Mouse (Mus musculus) myocyte (in vitro differentiated cells): Measurements from ENCODE around the gene Nmb. TPM values are rescaled to one million over a fixed set of nuclear protein-coding genes. Genes with fewer than 3 reads are reported as not detected.
"Not testable (repeated sequence)": the region's sequence is repeated elsewhere in the genome, so short reads cannot be mapped to it uniquely, and the experiment has no call there.

Experiments used
- H3K27me3 ChIP-seq: one replicate; pipeline ENCODE4 v1.6.1; 2011; ENCODE audit not compliant: control insufficient read depth, insufficient read depth, insufficient read length
- H3K36me3 ChIP-seq: one replicate; pipeline ENCODE4 v1.6.1; 2011; ENCODE audit not compliant: control insufficient read depth, insufficient read depth
- H3K4me2 ChIP-seq: one replicate; pipeline ENCODE4 v1.6.1; 2011; ENCODE audit warnings: low read depth, control low read depth
- H3K4me3 ChIP-seq: one replicate; pipeline ENCODE4 v1.5.1; 2011; ENCODE audit warnings: mild to moderate bottlenecking, control low read depth, moderate library complexity
- H3K79me2 ChIP-seq: one replicate; pipeline ENCODE4 v1.6.1; 2011; ENCODE audit not compliant: control insufficient read depth, insufficient read depth
- H3ac ChIP-seq: one replicate; pipeline ENCODE4 v1.6.1; 2011; ENCODE audit not compliant: control insufficient read depth, insufficient read length
- CEBPB ChIP-seq: IDR thresholded peaks from 2 replicates; pipeline ENCODE4 v1.6.1; 2011; ENCODE audit warnings: mild to moderate bottlenecking, moderate library complexity; ENCODE audit not compliant: poor library complexity, insufficient read depth, severe bottlenecking
- E2F4 ChIP-seq: IDR thresholded peaks from one replicate; pipeline ENCODE4 v1.6.1; 2011; ENCODE audit warnings: mild to moderate bottlenecking, control low read depth, moderate library complexity; ENCODE audit not compliant: insufficient read depth
- MAX ChIP-seq: IDR thresholded peaks from one replicate; pipeline ENCODE4 v1.6.1; 2011; ENCODE audit warnings: low read depth, mild to moderate bottlenecking, control low read depth
- MYOD1 ChIP-seq, 3 experiments: IDR thresholded peaks; one replicate each; pipeline ENCODE4 v1.6.1; 2011; ENCODE audit warnings: control low read depth in 2 of 3, low read depth in 2 of 3, mild to moderate bottlenecking in 2 of 3, moderate library complexity in 1 of 3; ENCODE audit not compliant: insufficient read length in 2 of 3, control insufficient read depth in 1 of 3
- MYOG ChIP-seq, 3 experiments: IDR thresholded peaks; one replicate each; pipeline ENCODE4 v1.6.1; 2011; ENCODE audit warnings: control low read depth in 2 of 3, low read depth in 2 of 3, mild to moderate bottlenecking in 2 of 3; ENCODE audit not compliant: insufficient read length in 2 of 3, control insufficient read depth in 1 of 3, insufficient read depth in 1 of 3
- POLR2A ChIP-seq: IDR thresholded peaks from one replicate; pipeline ENCODE4 v1.6.1; 2011; ENCODE audit warnings: low read depth, mild to moderate bottlenecking, control low read depth, moderate library complexity; ENCODE audit not compliant: insufficient read length
- POLR2AphosphoS2 ChIP-seq: IDR thresholded peaks from one replicate; pipeline ENCODE4 v1.6.1; 2011; ENCODE audit warnings: low read depth, control low read depth; ENCODE audit not compliant: insufficient read length
- REST ChIP-seq: IDR thresholded peaks from one replicate; pipeline ENCODE4 v1.6.1; 2011; ENCODE audit warnings: mild to moderate bottlenecking, control low read depth, moderate library complexity; ENCODE audit not compliant: insufficient read depth, insufficient read length
- SRF ChIP-seq: IDR thresholded peaks from one replicate; pipeline ENCODE4 v1.6.1; 2011; ENCODE audit warnings: low read depth; ENCODE audit not compliant: control insufficient read depth, insufficient read length
- TCF12 ChIP-seq: IDR thresholded peaks from one replicate; pipeline ENCODE4 v1.6.1; 2011; ENCODE audit warnings: mild to moderate bottlenecking, control low read depth; ENCODE audit not compliant: poor library complexity, insufficient read depth, severe bottlenecking
- TCF3 ChIP-seq: IDR thresholded peaks from one replicate; pipeline ENCODE4 v1.6.1; 2011; ENCODE audit warnings: low read depth, control low read depth; ENCODE audit not compliant: insufficient read length
- USF1 ChIP-seq: IDR thresholded peaks from one replicate; pipeline ENCODE4 v1.6.1; 2011; ENCODE audit warnings: low read depth, mild to moderate bottlenecking, control low read depth, moderate library complexity
- polyA plus RNA-seq: library from polyadenylated mRNA; unstranded; fragments of >200 nt; fragmentation: generic; extraction: Trizol; gene quantifications from one replicate; pipeline ENCODE4 v1.2.1, GENCODE M21; 2012; ENCODE audit warnings: missing spikeins

Gene Nmb
- polyA plus RNA-seq, 1 experiment, result 0.98 TPM

DNA sequence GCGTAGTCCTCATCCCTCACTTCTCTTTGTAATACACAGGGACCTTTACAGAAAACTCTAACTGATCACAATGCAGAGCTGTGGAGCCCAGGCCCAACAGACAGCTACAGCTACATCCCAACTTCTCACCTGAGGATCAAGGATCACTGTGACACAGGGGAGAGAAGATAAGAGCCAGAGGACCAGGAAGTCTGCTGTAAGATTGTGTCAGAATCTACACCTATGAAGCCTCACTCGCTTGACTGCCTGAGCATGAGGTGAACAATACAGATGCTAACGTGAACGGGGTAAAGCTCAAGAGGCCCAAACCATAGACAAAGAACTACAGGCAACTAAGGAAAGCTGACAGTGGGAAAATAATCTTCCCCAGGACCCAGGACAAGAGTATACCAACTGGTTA lies 34.9 kb upstream of the Nmb start:
- Histone ChIP-seq H3K4me2 (no peak overlapping the region), H3K27me3 (no peaks in the 10 kb centered on the region), H3ac (no peak overlapping the region), H3K79me2 (peaks cover 77% of the 10 kb centered on the region), H3K36me3 (peaks cover 3% of the 10 kb centered on the region), H3K4me3 (no peak overlapping the region)
- TF ChIP-seq POLR2AphosphoS2 (no peak), CEBPB (no peak), E2F4 (no peak), USF1 (no peak), REST (no peak), TCF3 (no peak), MYOG (IDR thresholded peaks at IDR 0.05; ENCODE audit: control insufficient read depth in 1 of 3, insufficient read depth in 1 of 3, insufficient read length in 2 of 3, low read depth in 2 of 3) (no peak), TCF12 (no peak)

DNA sequence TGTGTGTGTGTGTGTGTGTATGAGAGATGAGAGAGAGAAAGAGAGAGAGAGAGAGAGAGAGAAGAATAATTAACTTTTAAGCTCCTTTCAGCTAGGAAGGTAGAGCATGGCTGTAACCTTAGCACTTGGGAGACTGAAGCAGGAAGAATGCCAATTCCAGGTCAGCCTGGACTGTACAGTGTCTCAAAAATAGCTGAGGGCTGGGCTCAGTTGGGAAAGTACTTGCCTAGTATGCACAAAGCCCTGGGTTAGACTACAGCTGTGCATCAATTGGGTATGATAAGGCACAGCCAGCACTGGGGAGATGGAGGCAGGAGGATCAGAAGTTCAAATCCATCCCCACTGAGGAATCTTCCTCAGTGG lies 32.4 kb upstream of the Nmb start:
- not testable (repeated sequence) for H3ac ChIP-seq, H3K27me3 ChIP-seq, H3K4me2 ChIP-seq, H3K4me3 ChIP-seq
- Histone ChIP-seq H3K79me2 (peaks cover 53% of the 10 kb centered on the region), H3K36me3 (peaks cover 22% of the 10 kb centered on the region)

- H3K4me3 ChIP-seq, H3K27me3 ChIP-seq, H3ac ChIP-seq, H3K4me2 ChIP-seq: not testable (repeated sequence)
- Histone ChIP-seq H3K36me3 (peaks cover 22% of the 10 kb centered on the region), H3K79me2 (peaks cover 47% of the 10 kb centered on the region)
Measured at GRCm38 (mm10) chr7:80936617-80937303, 31.9 kb upstream of the Nmb start.

GRCm38 (mm10) chr7:80935834-80936233 lies 31.0 kb upstream of the Nmb start:
- Histone ChIP-seq H3K4me2 (no peak overlapping the region), H3K79me2 (peaks cover 43% of the 10 kb centered on the region), H3K4me3 (no peak overlapping the region), H3ac (no peak overlapping the region), H3K36me3 (peaks cover 22% of the 10 kb centered on the region), H3K27me3 (no peaks in the 10 kb centered on the region)
- TF ChIP-seq TCF12 (no peak), USF1 (no peak), POLR2AphosphoS2 (no peak), SRF (no peak), MYOD1 (IDR thresholded peaks at IDR 0.05; ENCODE audit: control insufficient read depth in 1 of 3, insufficient read length in 2 of 3, low read depth in 2 of 3) (no peak), REST (no peak), POLR2A (no peak), TCF3 (no peak), CEBPB (no peak), E2F4 (no peak), MAX (no peak), MYOG (IDR thresholded peaks at IDR 0.05; ENCODE audit: control insufficient read depth in 1 of 3, insufficient read depth in 1 of 3, insufficient read length in 2 of 3, low read depth in 2 of 3) (no peak)

DNA sequence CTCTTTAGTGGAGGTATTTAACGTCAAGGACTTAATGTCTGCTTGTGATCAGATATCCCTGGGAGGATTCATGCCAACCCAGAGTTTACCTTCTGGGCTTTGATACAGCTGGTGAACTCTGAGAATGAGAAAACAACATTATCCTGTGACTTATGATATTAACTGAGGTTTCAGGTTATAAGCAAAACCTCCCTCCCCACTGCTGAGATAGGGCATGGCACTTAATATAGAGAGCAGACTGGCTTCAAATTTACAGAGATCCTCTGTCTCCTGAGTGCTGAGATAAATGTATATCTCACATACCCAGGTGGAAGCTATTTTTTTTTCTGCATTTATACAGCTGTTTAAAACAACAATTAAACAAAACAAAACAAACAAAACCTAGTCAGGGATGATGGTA lies 27.9 kb upstream of the Nmb start:
- H3K4me2 ChIP-seq, result no peak overlapping the region
- H3K27me3 ChIP-seq, result no peaks in the 10 kb centered on the region
- peaks cover 22% of the 10 kb centered on the region for H3K79me2 ChIP-seq
- TF ChIP-seq E2F4, result no peak
- TF ChIP-seq REST, result no peak
- no peak for TF ChIP-seq TCF12
- no peak for TF ChIP-seq MYOG (IDR thresholded peaks at IDR 0.05; ENCODE audit: control insufficient read depth in 1 of 3, insufficient read depth in 1 of 3, insufficient read length in 2 of 3, low read depth in 2 of 3)
- no peak for TF ChIP-seq POLR2A
- no peak for TF ChIP-seq SRF
- TF ChIP-seq POLR2AphosphoS2, result no peak
- peaks cover 25% of the 10 kb centered on the region for H3K36me3 ChIP-seq
- no peak overlapping the region for H3ac ChIP-seq
- no peak overlapping the region for H3K4me3 ChIP-seq

DNA sequence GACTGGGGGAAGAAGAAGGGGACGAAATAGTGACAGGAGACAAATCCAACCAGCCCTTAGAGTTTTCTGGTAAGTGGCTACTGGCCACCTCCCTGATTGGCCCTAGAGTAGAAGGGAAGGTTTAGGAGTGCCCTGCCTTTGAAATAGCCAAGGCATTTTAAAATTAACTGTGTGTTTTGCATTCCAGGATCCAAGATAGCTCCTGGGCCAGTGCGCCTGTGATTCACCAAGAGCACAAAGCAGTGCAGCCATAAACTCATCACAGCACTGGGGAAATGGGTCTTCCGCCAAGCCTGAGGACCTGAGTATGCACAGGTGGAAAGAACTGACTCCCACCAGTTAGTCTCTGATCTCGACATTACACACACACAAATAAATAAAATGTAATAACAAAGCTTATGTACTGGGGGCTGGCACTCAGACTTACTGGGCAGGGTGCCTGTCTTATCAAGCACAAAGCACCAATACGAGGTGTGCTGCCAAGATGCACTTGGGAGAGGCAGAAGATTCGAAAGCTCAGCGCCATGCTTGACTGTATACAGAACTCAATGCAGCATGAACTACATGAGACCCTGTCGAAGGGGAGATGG lies 26.8 kb upstream of the Nmb start:
- H3K4me2 ChIP-seq, result no peak overlapping the region
- H3K4me3 ChIP-seq, result no peak overlapping the region
- no peak overlapping the region for H3ac ChIP-seq
- no peaks in the 10 kb centered on the region for H3K27me3 ChIP-seq
- no peak for TF ChIP-seq E2F4
- TF ChIP-seq MYOD1 (IDR thresholded peaks at IDR 0.05; ENCODE audit: control insufficient read depth in 1 of 3, insufficient read length in 2 of 3, low read depth in 2 of 3), result no peak
- no peak for TF ChIP-seq TCF12
- no peak for TF ChIP-seq REST
- no peak for TF ChIP-seq USF1
- peaks cover 33% of the 10 kb centered on the region for H3K36me3 ChIP-seq
- H3K79me2 ChIP-seq, result peaks cover 17% of the 10 kb centered on the region
